Mouse (Mus musculus) c-Kit-positive CD71-negative TER-119-negative erythroid progenitor cells, embryonic 14.5 days (primary cell): ENCODE data around the gene Sv2b.
"Not testable (repeated sequence)": the region's sequence is repeated elsewhere in the genome, so short reads cannot be mapped to it uniquely, and the experiment has no call there.

Source experiments
- DNase-seq: peaks from one replicate; pipeline ENCODE4 v3.0.0-alpha.2; 2013; ENCODE audit warnings: low read depth

Sv2b gene

DNA sequence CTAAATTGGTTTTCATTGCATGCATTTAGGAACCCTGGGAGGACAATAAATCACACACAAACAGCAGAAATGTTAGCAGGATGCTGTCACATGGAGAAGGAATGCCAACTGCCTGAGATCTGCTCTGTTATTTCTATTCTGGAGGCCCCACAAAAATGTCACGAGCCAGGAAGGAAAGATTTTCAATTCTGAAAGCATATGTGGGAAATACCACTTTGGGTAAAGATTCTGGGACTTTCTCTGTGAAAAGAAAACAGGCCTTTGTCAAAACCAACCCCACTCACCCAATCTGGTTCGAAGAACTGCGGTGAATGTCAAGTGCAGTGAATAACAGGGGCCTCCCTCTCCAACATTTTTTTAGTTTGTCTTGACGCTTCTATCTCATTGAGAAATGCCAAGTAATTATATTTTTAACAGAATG is 99.8 kb downstream of the Sv2b start:
- no peak for DNase-seq

- DNase-seq: no peak
Measured at GRCm38 (mm10) chr7:75207965-75208644, 101.0 kb downstream of the Sv2b start.

- no peak for DNase-seq
Measured at GRCm38 (mm10) chr7:75206671-75207070, 102.4 kb downstream of the Sv2b start.

GRCm38 (mm10) chr7:75205386-75205785 is 103.7 kb downstream of the Sv2b start:
- no peak for DNase-seq

- DNase-seq: not testable (repeated sequence)
Measured at GRCm38 (mm10) chr7:75194919-75195230, 114.2 kb downstream of the Sv2b start.

- no peak for DNase-seq
Measured at GRCm38 (mm10) chr7:75194158-75194918, 114.7 kb downstream of the Sv2b start.

DNA sequence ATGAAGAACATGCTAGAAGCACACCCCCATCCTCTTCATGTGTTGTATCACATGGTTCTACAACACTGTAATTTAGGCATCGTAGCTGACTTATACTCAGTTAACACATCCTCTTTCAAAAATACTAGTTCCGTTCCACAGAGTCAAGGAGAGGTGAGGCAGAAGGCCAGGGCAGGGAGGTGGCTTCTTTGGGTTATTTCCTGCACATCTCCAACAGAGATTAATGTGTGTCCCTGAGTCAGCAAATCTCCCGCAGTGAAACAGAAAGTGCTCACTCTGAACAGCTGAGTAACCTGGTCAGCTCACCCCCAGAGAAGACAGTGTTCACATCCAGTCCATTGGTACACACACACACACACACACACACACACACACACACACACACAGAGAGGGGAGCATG is 118.9 kb downstream of the Sv2b start:
- DNase-seq: no peak

- DNase-seq: no peak
Measured at GRCm38 (mm10) chr7:75175042-75175441, 134.0 kb downstream of the Sv2b start.

- DNase-seq: no peak
Measured at GRCm38 (mm10) chr7:75167481-75167880, 141.6 kb downstream of the Sv2b start.

DNA sequence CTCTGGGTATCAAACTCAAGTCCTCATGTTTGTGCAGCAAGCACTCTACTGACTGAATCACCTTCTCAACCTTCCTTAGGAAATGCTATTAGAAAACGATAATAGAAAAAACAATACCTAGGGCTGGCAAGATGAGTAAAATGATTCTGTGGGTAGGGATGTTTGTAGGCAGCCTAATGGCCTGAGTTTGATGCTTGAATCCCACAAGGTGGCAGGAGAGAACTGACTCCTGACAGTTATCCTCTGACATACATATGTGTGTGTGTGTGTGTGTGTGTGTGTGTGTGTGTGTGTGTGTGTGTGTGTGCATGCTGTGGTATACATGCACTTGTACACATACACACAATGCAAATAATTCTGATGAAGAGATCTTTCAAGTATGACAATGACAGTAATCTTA is 161.9 kb downstream of the Sv2b start:
- DNase-seq: no peak

DNA sequence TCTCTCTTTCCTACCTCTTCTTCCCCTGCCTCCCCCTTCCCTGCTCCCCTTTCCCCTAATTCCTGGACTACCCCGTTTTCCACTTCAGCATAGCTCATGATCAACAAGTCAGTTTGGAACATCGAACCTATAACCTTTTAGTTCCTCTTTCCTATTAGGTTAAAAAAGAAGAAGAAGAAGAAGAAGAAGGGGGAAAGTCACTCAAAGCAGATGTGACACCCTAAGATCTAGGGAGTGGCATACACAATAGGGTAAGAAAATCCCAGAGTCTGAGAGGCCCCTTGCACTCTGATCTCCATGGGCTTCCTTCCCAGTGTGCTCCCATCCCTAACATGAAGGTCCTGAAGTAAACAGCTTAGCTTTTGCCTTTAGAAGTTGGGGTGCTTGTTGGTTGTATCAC is 166.3 kb downstream of the Sv2b start:
- DNase-seq: no peak

DNA sequence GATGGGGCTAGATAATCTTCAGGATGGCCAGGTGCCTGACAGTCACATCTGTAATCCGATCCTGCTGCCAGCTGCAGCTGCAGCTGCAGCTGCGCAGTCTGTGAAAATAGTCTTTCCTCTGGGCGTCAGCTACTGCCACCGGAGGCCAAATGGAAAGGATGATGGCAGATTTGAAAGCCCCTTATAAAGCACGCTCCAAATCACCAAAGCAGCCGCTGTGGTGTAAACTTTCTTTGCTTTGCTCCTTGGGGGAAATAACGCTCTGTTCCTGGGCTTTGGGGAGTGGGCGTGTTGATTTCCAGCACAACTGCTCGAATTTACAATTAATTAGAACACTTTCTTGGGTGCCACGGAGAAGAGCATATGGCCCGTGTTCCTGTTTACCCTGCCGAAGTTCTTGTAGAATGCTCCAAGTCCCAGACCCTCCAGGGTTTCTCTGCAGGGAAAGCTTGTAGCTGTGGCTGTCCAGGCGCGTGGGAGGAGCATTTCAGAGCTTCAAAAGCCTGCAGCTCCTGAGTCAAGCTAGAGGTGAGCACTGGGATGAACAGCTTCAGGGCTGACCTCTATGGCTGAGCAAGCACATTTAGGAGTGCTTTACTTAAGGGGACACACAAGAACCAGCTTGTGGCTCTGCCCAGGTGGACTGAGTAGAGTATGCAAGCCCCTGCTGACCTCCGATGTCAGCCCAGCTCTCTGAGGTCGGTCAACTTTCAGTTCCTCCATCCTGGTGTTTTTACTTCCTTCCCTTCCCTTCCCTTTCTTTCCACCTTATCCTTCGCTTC is 167.0 kb downstream of the Sv2b start:
- DNase-seq: no peak

- DNase-seq: no peak
Measured at GRCm38 (mm10) chr7:75139306-75139705, 169.8 kb downstream of the Sv2b start.

- DNase-seq: peak; percentile 51
Measured at GRCm38 (mm10) chr7:75134710-75135617, 174.1 kb downstream of the Sv2b start.

- DNase-seq: no peak
Measured at GRCm38 (mm10) chr7:75128036-75128435, 181.0 kb downstream of the Sv2b start.

- no peak for DNase-seq
Measured at GRCm38 (mm10) chr7:75124067-75124466, 185.0 kb downstream of the Sv2b start.

DNA sequence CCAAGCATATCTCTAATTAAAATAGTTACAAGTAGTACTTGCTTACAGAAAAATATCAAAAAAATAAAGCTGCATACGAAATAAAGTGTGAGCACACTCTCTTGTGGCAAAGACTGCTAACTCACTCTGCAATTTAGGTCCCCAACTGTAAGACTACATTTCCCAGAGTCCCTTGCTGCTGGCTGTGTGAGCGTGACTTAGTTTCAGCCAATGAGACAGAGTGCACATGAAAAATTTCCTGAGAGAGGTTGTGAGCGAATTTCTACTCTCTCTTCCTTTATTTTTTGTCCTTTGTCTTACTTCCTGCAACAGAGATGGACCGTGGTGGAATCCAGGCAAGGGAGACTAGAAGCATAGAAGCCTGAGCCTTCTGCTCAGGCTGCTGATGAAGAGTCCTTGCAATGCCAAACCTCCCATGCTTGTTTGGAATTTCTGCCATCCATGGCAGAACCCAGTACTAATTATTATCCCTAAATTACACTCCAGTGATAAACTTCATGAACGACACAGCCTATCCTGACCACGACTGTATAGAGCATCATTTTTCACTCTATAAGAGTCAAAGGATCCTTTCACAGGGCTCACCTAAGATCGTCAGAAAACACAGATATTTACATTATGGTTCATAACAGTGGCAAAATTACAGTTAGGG is 190.9 kb downstream of the Sv2b start:
- DNase-seq: peak; percentile 35

DNA sequence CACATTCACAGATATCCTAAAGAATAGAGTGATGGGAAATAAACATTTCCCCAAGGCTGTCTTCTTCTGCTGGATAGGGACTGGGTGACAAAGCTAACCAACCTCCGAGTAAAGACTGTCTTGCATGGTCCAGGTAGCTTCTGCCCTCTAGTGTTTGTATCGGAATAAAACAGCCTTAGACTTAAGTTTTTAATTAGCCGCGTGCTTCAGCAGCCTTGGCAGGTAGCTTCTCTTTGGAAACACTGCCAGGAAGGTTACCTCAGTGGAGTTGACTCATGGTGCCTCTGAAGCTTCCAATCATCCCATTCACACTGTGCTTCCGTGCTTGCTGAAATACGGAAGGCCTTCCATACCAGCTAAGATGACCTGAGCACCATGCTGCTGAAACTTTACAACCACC is 198.4 kb downstream of the Sv2b start:
- peak; percentile 33 for DNase-seq

DNA sequence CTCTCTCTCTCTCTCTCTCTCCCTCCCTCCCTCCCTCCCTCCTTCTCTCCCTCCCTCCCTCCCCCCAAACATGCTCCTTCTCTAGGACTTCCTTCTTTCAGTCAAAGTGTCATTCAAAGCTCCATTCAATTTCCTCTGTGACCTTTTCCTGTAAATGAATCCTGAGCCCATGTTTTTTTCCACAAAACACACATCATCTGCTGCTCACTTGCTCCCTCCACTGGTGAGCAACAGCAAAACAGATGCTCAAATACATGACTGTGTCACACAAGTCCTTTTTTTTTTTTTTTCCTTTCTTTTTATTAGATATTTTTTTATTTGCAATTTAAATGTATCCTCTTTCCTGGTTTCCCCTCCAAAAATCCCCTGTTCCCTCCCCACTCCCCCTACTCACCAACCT is 201.6 kb downstream of the Sv2b start:
- peak; percentile 18 for DNase-seq

GRCm38 (mm10) chr7:75103900-75104299 is 205.2 kb downstream of the Sv2b start:
- DNase-seq: no peak

DNA sequence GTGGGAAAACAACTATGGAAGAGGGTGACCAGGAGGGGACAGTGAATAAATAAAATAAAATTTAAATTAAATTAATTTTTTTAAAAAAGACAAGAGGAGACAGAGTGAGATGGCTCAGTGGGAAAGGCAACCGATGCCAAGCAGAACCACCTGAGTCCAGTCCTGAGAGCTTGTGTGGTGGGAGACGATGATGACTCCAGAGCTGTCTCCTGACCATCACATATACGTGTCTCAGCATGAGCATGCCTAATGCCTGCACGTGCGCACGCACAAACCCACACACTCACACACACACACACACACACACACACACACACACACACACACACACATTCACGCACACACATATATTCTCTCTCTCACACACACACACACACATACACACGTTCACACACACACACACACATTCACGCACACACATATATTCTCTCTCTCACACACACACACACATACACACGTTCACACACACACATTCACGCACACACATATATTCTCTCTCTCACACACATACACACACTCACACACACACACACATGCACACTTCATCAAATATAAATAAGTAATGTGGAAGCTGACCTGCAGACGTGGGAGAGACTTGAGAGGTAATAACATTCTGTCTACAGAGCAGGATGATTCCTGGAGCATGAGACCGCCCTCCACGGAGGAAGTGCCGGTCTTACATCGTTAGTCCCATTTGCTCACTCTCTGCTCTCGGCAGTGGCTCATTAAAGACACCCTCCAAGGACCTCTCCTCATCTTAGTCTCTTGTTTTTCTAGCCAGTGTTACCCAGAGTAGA is 206.3 kb downstream of the Sv2b start:
- no peak for DNase-seq
